Comparison of ENCODE assay signal across 20 mouse cellular contexts in the genomic region with DNA sequence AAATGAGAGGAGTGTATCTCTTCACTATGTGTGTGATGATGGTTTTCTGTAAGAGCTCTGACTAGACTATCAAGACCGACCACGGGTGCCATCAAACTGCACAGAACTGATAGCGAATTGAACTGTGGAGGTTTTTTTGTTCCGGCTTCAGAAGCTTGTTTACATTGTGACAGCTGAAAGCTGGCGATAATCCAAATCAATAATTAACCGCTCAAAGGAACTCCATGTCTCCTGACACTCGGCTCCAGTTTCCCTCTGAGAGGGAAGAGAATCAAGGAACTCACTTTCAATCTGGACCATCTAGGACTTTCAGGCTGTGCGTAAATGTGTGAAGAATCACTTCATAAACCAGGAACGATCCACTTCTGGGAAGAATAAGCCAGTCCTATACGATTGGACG.
DNase-seq lines count a peak whose midpoint lies in the region; ATAC-seq and TF ChIP-seq lines count a peak whose summit lies in the region.
"Had no signal": no experiment of that assay in that cellular context is flagged by ENCODE, and none has a peak within 500 bp of the region (broad histone marks: within the 10 kb centered on the region; RNA-seq: fewer than 3 reads in every experiment).

No protein-coding gene starts in this region.

- no peaks in the 10 kb centered on the region for H3K27me3 ChIP-seq in hindbrain, embryonic 12.5 days
- H3K27me3 ChIP-seq in hindbrain, embryonic 13.5 days: no peaks in the 10 kb centered on the region
- no peaks in the 10 kb centered on the region for H3K27me3 ChIP-seq in lung, embryonic 16.5 days (ENCODE audit: control insufficient read depth, insufficient read depth, low read depth, low read length)
- H3K27me3 ChIP-seq in intestine, postnatal 0 days (replicated peaks; ENCODE audit: control insufficient read depth, insufficient read depth, low read length): no peaks in the 10 kb centered on the region
- H3K27me3 ChIP-seq: limb, embryonic 12.5 days; lung, embryonic 15.5 days had no signal

- no peaks in the 10 kb centered on the region for H3K9me3 ChIP-seq in hindbrain, embryonic 12.5 days (replicated peaks)
- no peaks in the 10 kb centered on the region for H3K9me3 ChIP-seq in hindbrain, embryonic 13.5 days
- no peaks in the 10 kb centered on the region for H3K9me3 ChIP-seq in lung, embryonic 16.5 days (ENCODE audit: control insufficient read depth, low read length)
- no peaks in the 10 kb centered on the region for H3K9me3 ChIP-seq in intestine, postnatal 0 days (ENCODE audit: control insufficient read depth)
- H3K9me3 ChIP-seq: limb, embryonic 12.5 days; lung, embryonic 15.5 days had no signal

- 70% methylated on average over 11 of the region's 11 CpGs for WGBS in hindbrain, embryonic 12.5 days
- 60% methylated on average over 11 of the region's 11 CpGs for WGBS in hindbrain, embryonic 13.5 days
- WGBS in lung, embryonic 16.5 days: 16% methylated on average over 11 of the region's 11 CpGs
- 32% methylated on average over 11 of the region's 11 CpGs for WGBS in intestine, postnatal 0 days

- peak; percentile 35; the same call in 1 of the 2 replicates for ATAC-seq in hindbrain, embryonic 12.5 days (ENCODE audit: low FRiP score)
- no peak for ATAC-seq in hindbrain, embryonic 13.5 days (ENCODE audit: low FRiP score)
- ATAC-seq in lung, embryonic 16.5 days (ENCODE audit: low read depth): peak; percentile 23; the same call in 1 of the 2 replicates
- peak; percentile 68 for ATAC-seq in intestine, postnatal 0 days
- ATAC-seq in granulocyte monocyte progenitor cell, adult 5-6 weeks (replicated peaks; ENCODE audit: poor library complexity, severe bottlenecking): no peak

- H3K4me1 ChIP-seq in hindbrain, embryonic 12.5 days: no peaks in the 10 kb centered on the region
- no peaks in the 10 kb centered on the region for H3K4me1 ChIP-seq in hindbrain, embryonic 13.5 days (replicated peaks)
- H3K4me1 ChIP-seq in lung, embryonic 16.5 days (replicated peaks; ENCODE audit: control insufficient read depth, insufficient read depth, low read length): no peaks in the 10 kb centered on the region
- no peaks in the 10 kb centered on the region for H3K4me1 ChIP-seq in intestine, postnatal 0 days (replicated peaks; ENCODE audit: control insufficient read depth, insufficient read depth, low read length)
- H3K4me1 ChIP-seq: limb, embryonic 12.5 days had no signal

- no peak overlapping the region for H3K27ac ChIP-seq in hindbrain, embryonic 12.5 days
- H3K27ac ChIP-seq in hindbrain, embryonic 13.5 days: no peak overlapping the region
- H3K27ac ChIP-seq in lung, embryonic 16.5 days (ENCODE audit: low read length): no peak overlapping the region
- no peak overlapping the region for H3K27ac ChIP-seq in intestine, postnatal 0 days (ENCODE audit: low read depth, low read length)
- H3K27ac ChIP-seq: layer of hippocampus, adult 2 months; left cerebral cortex, adult 2 months; limb, embryonic 12.5 days; lung, embryonic 15.5 days had no signal

- TF ChIP-seq POLR2A in brain, embryonic 14.5 days (IDR thresholded peaks at IDR 0.05; ENCODE audit: borderline replicate concordance, extremely low read depth, insufficient read depth, insufficient read length, poor library complexity, severe bottlenecking): no peak

- no peaks in the 10 kb centered on the region for H3K36me3 ChIP-seq in hindbrain, embryonic 12.5 days
- no peaks in the 10 kb centered on the region for H3K36me3 ChIP-seq in hindbrain, embryonic 13.5 days
- H3K36me3 ChIP-seq in lung, embryonic 16.5 days (ENCODE audit: control insufficient read depth, insufficient read depth, low read length): no peaks in the 10 kb centered on the region
- no peaks in the 10 kb centered on the region for H3K36me3 ChIP-seq in intestine, postnatal 0 days (ENCODE audit: control insufficient read depth, insufficient read depth)
- H3K36me3 ChIP-seq: limb, embryonic 12.5 days; lung, embryonic 15.5 days had no signal

- H3K9ac ChIP-seq in hindbrain, embryonic 12.5 days: no peak overlapping the region
- H3K9ac ChIP-seq in hindbrain, embryonic 13.5 days: no peak overlapping the region
- no peak overlapping the region for H3K9ac ChIP-seq in lung, embryonic 16.5 days (ENCODE audit: low read length)
- H3K9ac ChIP-seq in intestine, postnatal 0 days (ENCODE audit: low read depth, low read length): no peak overlapping the region
- H3K9ac ChIP-seq: limb, embryonic 12.5 days; lung, embryonic 15.5 days had no signal

- H3K4me3 ChIP-seq in hindbrain, embryonic 12.5 days: no peak overlapping the region
- H3K4me3 ChIP-seq in hindbrain, embryonic 13.5 days: no peak overlapping the region
- H3K4me3 ChIP-seq in lung, embryonic 16.5 days (ENCODE audit: low read length): no peak overlapping the region
- peak overlapping the region; percentile 9; the same call in 1 of the 2 replicates for H3K4me3 ChIP-seq in intestine, postnatal 0 days (ENCODE audit: low read depth, low read length)
- H3K4me3 ChIP-seq: layer of hippocampus, adult 2 months; left cerebral cortex, adult 2 months; limb, embryonic 12.5 days; lung, embryonic 15.5 days had no signal

- TF ChIP-seq CTCF in brain, embryonic 14.5 days (IDR thresholded peaks at IDR 0.05; ENCODE audit: borderline replicate concordance, extremely low read depth, insufficient read depth, insufficient read length): no peak
- no peak for TF ChIP-seq CTCF in intestine, postnatal 0 days (IDR thresholded peaks at IDR 0.05; ENCODE audit: low read depth)

- no peak overlapping the region for H3K4me2 ChIP-seq in hindbrain, embryonic 12.5 days (replicated peaks)
- H3K4me2 ChIP-seq in hindbrain, embryonic 13.5 days: no peak overlapping the region
- H3K4me2 ChIP-seq in lung, embryonic 16.5 days (ENCODE audit: low read depth, low read length): peak overlapping the region; percentile 29; the same call in 1 of the 2 replicates
- no peak overlapping the region for H3K4me2 ChIP-seq in intestine, postnatal 0 days (replicated peaks; ENCODE audit: low read depth)
- H3K4me2 ChIP-seq: heart, embryonic 11.5 days; limb, embryonic 12.5 days; lung, embryonic 15.5 days had no signal

- DNase-seq in lung, postnatal 36 days: no peak
- DNase-seq in brain, embryonic 14.5 days (ENCODE audit: low read depth): peak; percentile 82
- no peak for DNase-seq in ovary, postnatal 10 days (ENCODE audit: low spot score)
- DNase-seq: B cell, adult 2 months; cerebellum, adult 9-10 months; gastrocnemius, postnatal 36 days; heart, postnatal 36 days; kidney, adult 9 months; right cerebral cortex, postnatal 4 days; thymus, adult 2 months had no signal

Comparison
In these comparisons a context has a peak if more than half of its experiments do, and no peak if none do; other contexts are left out.
1. ATAC-seq: peak in hindbrain, embryonic 12.5 days (single experiment), lung, embryonic 16.5 days (single experiment) and intestine, postnatal 0 days (single experiment); none in hindbrain, embryonic 13.5 days (single experiment) and granulocyte monocyte progenitor cell, adult 5-6 weeks (single experiment).